Comparison of ENCODE assay signal across 18 mouse cellular contexts in the genomic region with DNA sequence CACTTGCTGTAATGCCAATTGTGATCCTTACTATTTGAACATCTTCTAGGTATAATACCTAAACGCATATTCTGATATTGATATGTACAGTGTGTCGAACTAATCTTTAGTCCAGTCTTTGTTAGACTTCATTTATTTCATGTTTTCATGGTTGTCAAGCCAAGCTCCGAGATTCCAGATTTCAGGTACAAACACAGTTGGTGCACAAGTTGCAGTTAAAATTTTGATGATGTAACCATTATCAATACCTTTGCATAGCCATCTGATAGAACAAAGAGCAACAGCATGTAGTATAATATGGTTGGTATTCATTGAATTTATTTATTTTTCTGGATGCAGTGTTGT. TPM values are rescaled to one million over a fixed set of nuclear protein-coding genes. Genes with fewer than 3 reads are reported as not detected.
A peak's percentile ranks its signal among the peaks of the same experiment; 100 is the strongest.
DNase-seq lines count a peak whose midpoint lies in the region; ATAC-seq and TF ChIP-seq lines count a peak whose summit lies in the region.
"Had no signal": no experiment of that assay in that cellular context is flagged by ENCODE, and none has a peak within 500 bp of the region (broad histone marks: within the 10 kb centered on the region; RNA-seq: fewer than 3 reads in every experiment).

No protein-coding gene starts in this region.

- H3K27ac ChIP-seq in forebrain, embryonic 11.5 days (ENCODE audit: low read depth, low read length): peak overlapping the region; percentile 74
- H3K27ac ChIP-seq in hindbrain, embryonic 13.5 days: peak overlapping the region; percentile 97
- H3K27ac ChIP-seq in midbrain, embryonic 15.5 days: peak overlapping the region; percentile 98
- H3K27ac ChIP-seq: heart, adult 2 months; lung, embryonic 15.5 days had no signal

- no peaks in the 10 kb centered on the region for H3K36me3 ChIP-seq in forebrain, embryonic 11.5 days (ENCODE audit: control insufficient read depth, insufficient read depth, low read length)
- no peaks in the 10 kb centered on the region for H3K36me3 ChIP-seq in hindbrain, embryonic 13.5 days
- H3K36me3 ChIP-seq in midbrain, embryonic 15.5 days (replicated peaks): no peaks in the 10 kb centered on the region
- H3K36me3 ChIP-seq: G1E; lung, embryonic 15.5 days had no signal

- ATAC-seq in forebrain, embryonic 11.5 days (replicated peaks; ENCODE audit: low FRiP score): peak; percentile 10; the same call in 1 of the 2 replicates
- ATAC-seq in hindbrain, embryonic 13.5 days (ENCODE audit: low FRiP score): no peak; the same call in 1 of the 2 replicates
- ATAC-seq in midbrain, embryonic 15.5 days (replicated peaks): no peak
- no peak for ATAC-seq in megakaryocyte-erythroid progenitor cell, adult 5-6 weeks (replicated peaks; ENCODE audit: low FRiP score, low TSS enrichment, poor library complexity, severe bottlenecking)

- 71% methylated on average over 3 of the region's 3 CpGs for WGBS in forebrain, embryonic 11.5 days
- 42% methylated on average over 3 of the region's 3 CpGs for WGBS in hindbrain, embryonic 13.5 days
- 27% methylated on average over 3 of the region's 3 CpGs for WGBS in midbrain, embryonic 15.5 days

- peak; percentile 54 for DNase-seq in brain, embryonic 14.5 days (ENCODE audit: low read depth)
- no peak for DNase-seq in forebrain, embryonic 11.5 days (ENCODE audit: low spot score)
- no peak for DNase-seq in spleen, postnatal 36 days (ENCODE audit: low spot score in 2 of 2)
- no peak for DNase-seq in embryo, embryonic 9.5 days (ENCODE audit: extremely low spot score)
- DNase-seq in spleen, postnatal 4 days (ENCODE audit: low spot score in 2 of 2): no peak
- DNase-seq: adrenal gland, postnatal 14 days; heart, adult 2 months; heart, postnatal 14 days; kidney, adult 2 months had no signal

- H3K9ac ChIP-seq in forebrain, embryonic 11.5 days (ENCODE audit: low read length): peak overlapping the region; percentile 54
- peak overlapping the region; percentile 84 for H3K9ac ChIP-seq in hindbrain, embryonic 13.5 days
- peak overlapping the region; percentile 86 for H3K9ac ChIP-seq in midbrain, embryonic 15.5 days
- H3K9ac ChIP-seq: lung, embryonic 15.5 days had no signal

- no peaks in the 10 kb centered on the region for H3K9me3 ChIP-seq in forebrain, embryonic 11.5 days (ENCODE audit: control insufficient read depth, low read length)
- H3K9me3 ChIP-seq in hindbrain, embryonic 13.5 days: no peaks in the 10 kb centered on the region
- no peaks in the 10 kb centered on the region for H3K9me3 ChIP-seq in midbrain, embryonic 15.5 days
- H3K9me3 ChIP-seq: G1E; lung, embryonic 15.5 days had no signal

- no peak for TF ChIP-seq POLR2A in brain, embryonic 14.5 days (IDR thresholded peaks at IDR 0.05; ENCODE audit: borderline replicate concordance, extremely low read depth, insufficient read depth, insufficient read length, poor library complexity, severe bottlenecking)

- H3K27me3 ChIP-seq in forebrain, embryonic 11.5 days (ENCODE audit: control insufficient read depth, insufficient read depth, low read length): no peaks in the 10 kb centered on the region
- H3K27me3 ChIP-seq in hindbrain, embryonic 13.5 days: no peaks in the 10 kb centered on the region
- no peaks in the 10 kb centered on the region for H3K27me3 ChIP-seq in midbrain, embryonic 15.5 days (replicated peaks)
- H3K27me3 ChIP-seq: lung, embryonic 15.5 days had no signal

- no peak for TF ChIP-seq CTCF in brain, embryonic 14.5 days (IDR thresholded peaks at IDR 0.05; ENCODE audit: borderline replicate concordance, extremely low read depth, insufficient read depth, insufficient read length)

- H3K4me3 ChIP-seq in forebrain, embryonic 11.5 days (ENCODE audit: low read depth, low read length): peak overlapping the region; percentile 33
- peak overlapping the region; percentile 53 for H3K4me3 ChIP-seq in hindbrain, embryonic 13.5 days
- peak overlapping the region; percentile 72 for H3K4me3 ChIP-seq in midbrain, embryonic 15.5 days
- H3K4me3 ChIP-seq: erythroblast, embryonic 14.5 days; heart, adult 2 months; lung, embryonic 15.5 days had no signal

- H3K4me1 ChIP-seq in forebrain, embryonic 11.5 days (replicated peaks; ENCODE audit: control insufficient read depth, insufficient read depth, low read length): no peaks in the 10 kb centered on the region
- H3K4me1 ChIP-seq in hindbrain, embryonic 13.5 days (replicated peaks): peaks cover 15% of the 10 kb centered on the region
- H3K4me1 ChIP-seq in midbrain, embryonic 15.5 days: peaks cover 16% of the 10 kb centered on the region
- H3K4me1 ChIP-seq: lung, embryonic 15.5 days had no signal

- peak overlapping the region; percentile 38; the same call in 1 of the 2 replicates for H3K4me2 ChIP-seq in forebrain, embryonic 11.5 days (ENCODE audit: low read depth, low read length, severe bottlenecking)
- H3K4me2 ChIP-seq in hindbrain, embryonic 13.5 days: peak overlapping the region; percentile 56
- peak overlapping the region; percentile 56 for H3K4me2 ChIP-seq in midbrain, embryonic 15.5 days
- H3K4me2 ChIP-seq: liver, embryonic 11.5 days; lung, embryonic 15.5 days had no signal

RNA-seq across cellular contexts. Expression of gene Gpm6a, which starts 0.8 kb away (rescaled TPM):
- 383 and 408 TPM in 2 replicates for polyA plus RNA-seq in brain, embryonic 14.5 days (2012; rRNA removed)
- 95.2 and 99.8 TPM in 2 replicates for polyA plus RNA-seq in forebrain, embryonic 11.5 days (2014; fragmentation: Nextera tagmentation; extraction: Ambion mirVana)
- 347 and 359 TPM in 2 replicates for polyA plus RNA-seq in hindbrain, embryonic 13.5 days (2015; fragmentation: Nextera tagmentation; extraction: Ambion mirVana)
- polyA plus RNA-seq in midbrain, embryonic 15.5 days (2015; fragmentation: Nextera tagmentation; extraction: Ambion mirVana): 524 and 566 TPM in 2 replicates
- total RNA-seq in megakaryocyte-erythroid progenitor cell, adult 5-6 weeks (2014; fragmentation: Nextera tagmentation): not detected in 2 replicates
- total RNA-seq in megakaryocyte-erythroid progenitor cell, adult 5-6 weeks (2017): not detected in 2 replicates
- total RNA-seq: common myeloid progenitor, adult 5-6 weeks; G1E; megakaryocyte progenitor cell, adult 5-6 weeks had no signal
- polyA plus RNA-seq: erythroblast, embryonic 14.5 days; G1E had no signal
